Mouse (Mus musculus): Measurements from ENCODE around the gene Skida1.
A peak's percentile ranks its signal among the peaks of the same experiment; 100 is the strongest.

Gene Skida1

GRCm38 (mm10) chr2:18038895-18039371, 9.9 kb downstream of the Skida1 start:
- DNase-seq (ENCODE audit: low spot score in 2 of 2) = no peak

GRCm38 (mm10) chr2:18038141-18038752, 10.6 kb downstream of the Skida1 start:
- DNase-seq (ENCODE audit: low spot score in 2 of 2) = no peak

GRCm38 (mm10) chr2:18037491-18037890, 11.4 kb downstream of the Skida1 start, which contains the start of gene A930004D18Rik:
Gene A930004D18Rik, minus strand, starts transcription at chr2:18037737.
- DNase-seq (ENCODE audit: low spot score in 2 of 2) = no peak

- DNase-seq (ENCODE audit: low spot score in 2 of 2) = no peak
These were observed 14.2 kb downstream of the Skida1 start for GRCm38 (mm10) chr2:18034371-18035250.

GRCm38 (mm10) chr2:18033166-18034108, 15.4 kb downstream of the Skida1 start:
- DNase-seq (ENCODE audit: low spot score in 2 of 2) = no peak

GRCm38 (mm10) chr2:18032538-18032895, 16.3 kb downstream of the Skida1 start:
- no peak for DNase-seq (ENCODE audit: low spot score in 2 of 2)

- DNase-seq (ENCODE audit: low spot score in 2 of 2) = no peak
These were observed 16.9 kb downstream of the Skida1 start for GRCm38 (mm10) chr2:18031831-18032537.

GRCm38 (mm10) chr2:18031271-18031821, 17.5 kb downstream of the Skida1 start:
- DNase-seq (ENCODE audit: low spot score in 2 of 2) = no peak

GRCm38 (mm10) chr2:18030581-18030980, 18.3 kb downstream of the Skida1 start:
- DNase-seq (ENCODE audit: low spot score in 2 of 2) = no peak

GRCm38 (mm10) chr2:18029656-18030055, 19.2 kb downstream of the Skida1 start:
- DNase-seq (ENCODE audit: low spot score in 2 of 2) = no peak

- DNase-seq (ENCODE audit: low spot score in 2 of 2) = peak; percentile 27 to 49
These were observed 20.5 kb downstream of the Skida1 start for GRCm38 (mm10) chr2:18028140-18029021.

GRCm38 (mm10) chr2:18027448-18028139, 21.3 kb downstream of the Skida1 start:
- peak; percentile 84 to 93 for DNase-seq (ENCODE audit: low spot score in 2 of 2)

GRCm38 (mm10) chr2:18026116-18026947, 22.5 kb downstream of the Skida1 start:
- peak; percentile 17 to 18 for DNase-seq (ENCODE audit: low spot score in 2 of 2)

GRCm38 (mm10) chr2:18025781-18026115, 23.1 kb downstream of the Skida1 start:
- no peak for DNase-seq (ENCODE audit: low spot score in 2 of 2)

GRCm38 (mm10) chr2:18025116-18025515, 23.7 kb downstream of the Skida1 start:
- no peak for DNase-seq (ENCODE audit: low spot score in 2 of 2)

- DNase-seq (ENCODE audit: low spot score in 2 of 2) = no peak
These were observed 26.0 kb downstream of the Skida1 start for GRCm38 (mm10) chr2:18022886-18023285.

GRCm38 (mm10) chr2:18019122-18019521, 29.7 kb downstream of the Skida1 start:
- DNase-seq (ENCODE audit: low spot score in 2 of 2) = no peak

- DNase-seq (ENCODE audit: low spot score in 2 of 2) = no peak
These were observed 31.5 kb downstream of the Skida1 start for GRCm38 (mm10) chr2:18017321-18017720.

Data from thymus, postnatal 10 days (tissue).